Mouse (Mus musculus) MEL (cell line): ENCODE measurements around the gene Osbp. TPM values are rescaled to one million over a fixed set of nuclear protein-coding genes. Genes with fewer than 3 reads are reported as not detected.

Source experiments
- DNase-seq: peaks from one replicate; pipeline ENCODE4 v3.0.0; 2011; ENCODE audit warnings: low read depth, low spot score
- H3K27ac ChIP-seq: 2 replicates; pipeline ENCODE4 v1.5.1; 2012; ENCODE audit warnings: low read depth, mild to moderate bottlenecking, control low read depth, low read length, moderate library complexity; ENCODE audit not compliant: control insufficient read depth
- H3K27me3 ChIP-seq, 2 experiments: fragments of 150-350 bp in 1 of 2; sonication (generic) in 1 of 2; 2 replicates each; pipeline ENCODE4 v1.6.1; 2012; ENCODE audit warnings: low read length in 2 of 2, mild to moderate bottlenecking in 2 of 2, improper control_type of control experiment in 1 of 2, moderate library complexity in 1 of 2; ENCODE audit not compliant: insufficient read depth in 2 of 2, control insufficient read depth in 1 of 2
- H3K36me3 ChIP-seq, 2 experiments: 2 replicates each; pipeline ENCODE4 v1.6.1; 2012 to 2014; ENCODE audit warnings: low read length in 2 of 2, improper control_type of control experiment in 1 of 2, inconsistent platforms in 1 of 2, mild to moderate bottlenecking in 1 of 2; ENCODE audit not compliant: insufficient read depth in 2 of 2, control insufficient read depth in 1 of 2
- H3K4me1 ChIP-seq, 2 experiments: fragments of 150-350 bp in 1 of 2; sonication (generic) in 1 of 2; 2 replicates each; pipeline ENCODE4 v1.6.1; 2012; ENCODE audit warnings: low read length in 2 of 2, improper control_type of control experiment in 1 of 2, mild to moderate bottlenecking in 1 of 2; ENCODE audit not compliant: insufficient read depth in 2 of 2, control insufficient read depth in 1 of 2
- H3K4me3 ChIP-seq, 2 experiments: fragments of 150-350 bp in 1 of 2; sonication (generic) in 1 of 2; 2 replicates each; pipeline ENCODE4 v1.5.1; 2012; ENCODE audit warnings: low read depth in 2 of 2, low read length in 2 of 2, mild to moderate bottlenecking in 2 of 2, moderate library complexity in 2 of 2, control low read depth in 1 of 2, improper control_type of control experiment in 1 of 2; ENCODE audit not compliant: control insufficient read depth in 1 of 2, insufficient read depth in 1 of 2
- H3K79me2 ChIP-seq: 2 replicates; pipeline ENCODE4 v1.6.1; 2012; ENCODE audit warnings: mild to moderate bottlenecking, low read length, moderate library complexity; ENCODE audit not compliant: control insufficient read depth, poor library complexity, insufficient read depth
- H3K9ac ChIP-seq: 2 replicates; pipeline ENCODE4 v1.6.1; 2012; ENCODE audit warnings: low read depth, mild to moderate bottlenecking, control low read depth, low read length, moderate library complexity; ENCODE audit not compliant: control insufficient read depth, poor library complexity, severe bottlenecking
- H3K9me3 ChIP-seq: fragments of 150-350 bp; sonication (generic); replicated peaks from 2 replicates; pipeline ENCODE4 v1.6.1; 2012; ENCODE audit warnings: mild to moderate bottlenecking, low read length, improper control_type of control experiment, moderate library complexity; ENCODE audit not compliant: insufficient read depth
- BHLHE40 ChIP-seq: IDR thresholded peaks from 2 replicates; pipeline ENCODE4 v1.6.1; 2012; ENCODE audit warnings: low read depth, mild to moderate bottlenecking, inconsistent platforms, low read length, improper control_type of control experiment, borderline replicate concordance
- CHD1 ChIP-seq: IDR thresholded peaks from 2 replicates; pipeline ENCODE4 v1.6.1; 2012; ENCODE audit warnings: low read depth, mild to moderate bottlenecking, inconsistent platforms, low read length, improper control_type of control experiment
- CHD2 ChIP-seq: IDR thresholded peaks from 2 replicates; pipeline ENCODE4 v1.6.1; 2011; ENCODE audit warnings: low read length, improper control_type of control experiment
- CTCF ChIP-seq, 3 experiments: IDR thresholded peaks in 2 of 3; conservative IDR thresholded peaks in 1 of 3; 2 replicates each; pipeline ENCODE4 v1.5.1; 2011 to 2012; ENCODE audit warnings: low read length in 3 of 3, low read depth in 2 of 3, mild to moderate bottlenecking in 2 of 3, improper control_type of control experiment in 1 of 3, inconsistent platforms in 1 of 3, mixed read lengths in 1 of 3, moderate library complexity in 1 of 3; ENCODE audit not compliant: control insufficient read depth in 1 of 3, insufficient read depth in 1 of 3, poor library complexity in 1 of 3, severe bottlenecking in 1 of 3
- E2F4 ChIP-seq: IDR thresholded peaks from 2 replicates; pipeline ENCODE4 v1.6.1; 2011; ENCODE audit warnings: low read depth, low read length, improper control_type of control experiment, borderline replicate concordance
- ELF1 ChIP-seq: IDR thresholded peaks from 2 replicates; pipeline ENCODE4 v1.6.1; 2014; ENCODE audit warnings: low read depth, mild to moderate bottlenecking, inconsistent platforms, low read length, improper control_type of control experiment, moderate library complexity
- EP300 ChIP-seq, 2 experiments: IDR thresholded peaks; 2 replicates each; pipeline ENCODE4 v1.6.1; 2011; ENCODE audit warnings: improper control_type of control experiment in 2 of 2, low read length in 2 of 2, low read depth in 1 of 2, mild to moderate bottlenecking in 1 of 2
- ETS1 ChIP-seq: IDR thresholded peaks from 2 replicates; pipeline ENCODE4 v1.6.1; 2012; ENCODE audit warnings: low read depth, mild to moderate bottlenecking, inconsistent platforms, low read length, improper control_type of control experiment, moderate library complexity
- GABPA ChIP-seq: IDR thresholded peaks from 2 replicates; pipeline ENCODE4 v1.6.1; 2012; ENCODE audit warnings: low read depth, mild to moderate bottlenecking, inconsistent platforms, low read length, improper control_type of control experiment, moderate library complexity
- GATA1 ChIP-seq: IDR thresholded peaks from 2 replicates; pipeline ENCODE4 v1.6.1; 2011; ENCODE audit warnings: low read depth, low read length, improper control_type of control experiment
- KAT2A ChIP-seq: conservative IDR thresholded peaks from 2 replicates; pipeline ENCODE4 v1.6.1; 2012; ENCODE audit warnings: low read depth, low read length, improper control_type of control experiment, inconsistent platforms
- MAX ChIP-seq: IDR thresholded peaks from 2 replicates; pipeline ENCODE4 v1.6.1; 2011; ENCODE audit warnings: low read length, improper control_type of control experiment
- MAZ ChIP-seq: IDR thresholded peaks from 2 replicates; pipeline ENCODE4 v1.6.1; 2012; ENCODE audit warnings: low read depth, mild to moderate bottlenecking, inconsistent platforms, low read length, improper control_type of control experiment
- MEF2A ChIP-seq: IDR thresholded peaks from 2 replicates; pipeline ENCODE4 v1.6.1; 2014; ENCODE audit warnings: low read depth, mild to moderate bottlenecking, inconsistent platforms, low read length, improper control_type of control experiment; ENCODE audit not compliant: poor library complexity, insufficient replicate concordance, severe bottlenecking; ENCODE audit errors: extremely low read depth
- MXI1 ChIP-seq: IDR thresholded peaks from 2 replicates; pipeline ENCODE4 v1.6.1; 2011; ENCODE audit warnings: mild to moderate bottlenecking, low read depth, low read length, improper control_type of control experiment
- MYB ChIP-seq: IDR thresholded peaks from 2 replicates; pipeline ENCODE4 v1.6.1; 2011; ENCODE audit warnings: mild to moderate bottlenecking, low read depth, low read length, improper control_type of control experiment
- MYC ChIP-seq: IDR thresholded peaks from 2 replicates; pipeline ENCODE4 v1.6.1; 2011; ENCODE audit warnings: low read depth, mild to moderate bottlenecking, low read length, improper control_type of control experiment, moderate library complexity
- NELFE ChIP-seq: IDR thresholded peaks from 2 replicates; pipeline ENCODE4 v1.6.1; 2011; ENCODE audit warnings: low read depth, low read length, improper control_type of control experiment
- NRF1 ChIP-seq: IDR thresholded peaks from 2 replicates; pipeline ENCODE4 v1.6.1; 2014; ENCODE audit warnings: low read depth, mild to moderate bottlenecking, inconsistent platforms, low read length, improper control_type of control experiment, moderate library complexity; ENCODE audit not compliant: poor library complexity, insufficient read depth, severe bottlenecking
- POLR2A ChIP-seq, 2 experiments: IDR thresholded peaks; 2 replicates each; pipeline ENCODE4 v1.6.1; 2011 to 2012; ENCODE audit warnings: low read length in 2 of 2, mild to moderate bottlenecking in 2 of 2, control low read depth in 1 of 2, improper control_type of control experiment in 1 of 2, low read depth in 1 of 2, moderate library complexity in 1 of 2; ENCODE audit not compliant: control insufficient read depth in 1 of 2, insufficient read depth in 1 of 2, poor library complexity in 1 of 2
- POLR2AphosphoS5 ChIP-seq: IDR thresholded peaks from 2 replicates; pipeline ENCODE4 v1.6.1; 2012; ENCODE audit warnings: low read depth, borderline replicate concordance, mild to moderate bottlenecking, inconsistent platforms, low read length, moderate library complexity, mixed read lengths
- RAD21 ChIP-seq: IDR thresholded peaks from 2 replicates; pipeline ENCODE4 v1.6.1; 2011; ENCODE audit warnings: mild to moderate bottlenecking, low read depth, low read length, improper control_type of control experiment
- RCOR1 ChIP-seq: IDR thresholded peaks from 2 replicates; pipeline ENCODE4 v1.6.1; 2012; ENCODE audit warnings: low read depth, mild to moderate bottlenecking, inconsistent platforms, low read length, improper control_type of control experiment
- SIN3A ChIP-seq: IDR thresholded peaks from 2 replicates; pipeline ENCODE4 v1.6.1; 2012; ENCODE audit warnings: low read length, improper control_type of control experiment, inconsistent platforms
- SMC3 ChIP-seq: IDR thresholded peaks from 2 replicates; pipeline ENCODE4 v1.6.1; 2011; ENCODE audit warnings: low read depth, low read length, improper control_type of control experiment
- TAL1 ChIP-seq: IDR thresholded peaks from 2 replicates; pipeline ENCODE4 v1.6.1; 2012; ENCODE audit warnings: mild to moderate bottlenecking, inconsistent platforms, low read length, moderate library complexity, mixed read lengths
- TBP ChIP-seq: IDR thresholded peaks from 2 replicates; pipeline ENCODE4 v1.8.0; 2011; ENCODE audit warnings: low read depth, low read length, improper control_type of control experiment
- TCF12 ChIP-seq: IDR thresholded peaks from 2 replicates; pipeline ENCODE4 v1.6.1; 2014; ENCODE audit warnings: low read depth, mild to moderate bottlenecking, inconsistent platforms, low read length, improper control_type of control experiment, moderate library complexity
- UBTF ChIP-seq: IDR thresholded peaks from 2 replicates; pipeline ENCODE4 v1.6.1; 2012; ENCODE audit warnings: low read depth, mild to moderate bottlenecking, inconsistent platforms, low read length, improper control_type of control experiment, moderate library complexity, borderline replicate concordance; ENCODE audit not compliant: insufficient read depth
- USF1 ChIP-seq: IDR thresholded peaks from 2 replicates; pipeline ENCODE4 v1.6.1; 2014; ENCODE audit warnings: low read depth, mild to moderate bottlenecking, inconsistent platforms, low read length, improper control_type of control experiment, moderate library complexity
- USF2 ChIP-seq, 2 experiments: IDR thresholded peaks; 2 replicates each; pipeline ENCODE4 v1.6.1; 2011 to 2012; ENCODE audit warnings: improper control_type of control experiment in 2 of 2, low read length in 2 of 2, borderline replicate concordance in 1 of 2, inconsistent platforms in 1 of 2, low read depth in 1 of 2, mild to moderate bottlenecking in 1 of 2; ENCODE audit not compliant: insufficient read depth in 1 of 2
- ZC3H11A ChIP-seq: IDR thresholded peaks from 2 replicates; pipeline ENCODE4 v1.6.1; 2012; ENCODE audit warnings: low read depth, mild to moderate bottlenecking, inconsistent platforms, low read length, improper control_type of control experiment
- ZKSCAN1 ChIP-seq: IDR thresholded peaks from 2 replicates; pipeline ENCODE4 v1.6.1; 2012; ENCODE audit warnings: low read depth, mild to moderate bottlenecking, inconsistent platforms, low read length, improper control_type of control experiment, moderate library complexity
- ZMIZ1 ChIP-seq: IDR thresholded peaks from 2 replicates; pipeline ENCODE4 v1.6.1; 2012; ENCODE audit warnings: low read depth, mild to moderate bottlenecking, inconsistent platforms, low read length, improper control_type of control experiment, moderate library complexity
- polyA plus RNA-seq, 2 experiments: library from polyadenylated mRNA; stranded (reverse) in 1 of 2; unstranded in 1 of 2; fragments of >175 nt in 1 of 2; fragments of >200 nt in 1 of 2; gene quantifications; 2 replicates each; pipeline versions ENCODE4 v1.2.1 to v1.2.4; 2012; ENCODE audit warnings: low replicate concordance in 2 of 2, low read depth in 1 of 2; ENCODE audit not compliant: insufficient read length in 2 of 2, insufficient read depth in 1 of 2, missing spikeins in 1 of 2
- total RNA-seq: library from RNA; depleted of rRNA; stranded (reverse); fragments of 300-350 nt; gene quantifications from 2 replicates; pipeline ENCODE4 v1.2.3, GENCODE M21; 2012; rRNA removed

Gene Osbp
- 16.4 and 16.5 TPM in 2 replicates for total RNA-seq
- polyA plus RNA-seq, result 10 to 100 TPM; 38.8 to 64.6 TPM

DNA sequence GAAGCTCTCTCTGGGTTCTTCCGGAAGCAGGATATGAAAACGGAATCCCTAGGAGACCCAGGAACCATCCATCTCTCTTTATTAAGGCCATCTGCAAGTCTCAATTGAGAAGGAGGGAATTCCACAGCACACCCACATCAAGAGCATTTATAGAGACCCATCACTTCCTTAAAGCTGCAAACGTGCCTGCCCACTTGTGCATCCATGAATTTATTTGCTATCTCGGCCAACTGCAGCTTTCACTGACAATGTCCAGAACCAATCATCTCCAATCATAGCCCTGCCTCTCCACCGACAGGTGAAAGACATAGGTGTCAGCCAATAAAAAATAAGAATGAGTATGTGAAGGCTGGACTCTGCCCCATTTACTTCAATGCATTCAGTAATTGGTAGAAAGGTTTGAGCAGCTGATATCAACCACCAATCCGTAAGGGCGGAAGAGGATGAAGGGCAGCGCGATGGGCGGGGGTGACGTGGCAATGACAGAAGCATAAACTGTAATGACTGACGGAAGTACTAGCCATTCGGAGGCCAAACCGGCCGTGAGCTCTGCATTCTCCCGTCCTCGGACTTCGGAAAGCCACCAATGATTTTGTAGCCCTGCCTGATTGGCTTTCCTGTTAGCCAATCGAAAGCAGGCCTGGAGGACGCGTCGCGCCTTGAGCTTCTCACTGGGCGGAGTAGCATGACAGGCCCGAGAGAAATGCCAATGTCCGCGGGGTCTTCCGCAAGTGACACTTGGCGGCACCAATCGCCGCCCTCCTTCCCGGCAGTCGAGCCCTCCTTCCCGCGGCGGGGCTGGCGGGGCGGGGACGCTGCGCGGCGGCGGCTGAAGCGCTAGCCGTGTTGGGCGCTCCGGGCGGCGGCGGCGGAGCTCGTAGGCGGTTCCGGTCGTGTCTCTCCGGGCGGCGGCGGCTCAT is at the start of gene Osbp:
Osbp (plus strand) TSS at position 919 of the 920 bp plus-strand sequence.
- Histone ChIP-seq H3K27me3 (no peaks in the 10 kb centered on the region), H3K36me3 (peaks cover 0 to 11% of the 10 kb centered on the region in 2 experiments; a peak in 2 of 4 replicates), H3K9ac (peak within 1 kb of the TSS; percentile 91), H3K4me3 (peak within 1 kb of the TSS; percentile 82 to 98), H3K9me3 (no peaks in the 10 kb centered on the region), H3K27ac (peak within 1 kb of the TSS; percentile 76), H3K4me1 (peaks cover 0 to 11% of the 10 kb centered on the region in 2 experiments; a peak in 2 of 4 replicates), H3K79me2 (peaks cover 31% of the 10 kb centered on the region)
- DNase-seq, result peak; percentile 100
- peak; percentile 43; the same call in 1 of the 2 replicates for TF ChIP-seq NRF1
- no peak for TF ChIP-seq ZKSCAN1
- TF ChIP-seq CTCF (IDR thresholded peaks at IDR 0.05 in 2 of 3, conservative IDR thresholded peaks at IDR 0.05 in 1 of 3; ENCODE audit: control insufficient read depth in 1 of 3, insufficient read depth in 1 of 3, low read depth in 2 of 3, low read length in 3 of 3, poor library complexity in 1 of 3, severe bottlenecking in 1 of 3), result no peak
- peak; percentile 97 for TF ChIP-seq TBP
- TF ChIP-seq TAL1, result no peak
- TF ChIP-seq ZC3H11A, result no peak
- peak; percentile 73 for TF ChIP-seq KAT2A
- TF ChIP-seq TCF12, result no peak
- no peak for TF ChIP-seq MYB
- TF ChIP-seq GATA1, result peak; percentile 52; the same call in 1 of the 2 replicates
- TF ChIP-seq ZMIZ1, result no peak
- 0 out of 2 replicates have a peak, but pooled peaks have one; percentile 4 for TF ChIP-seq ETS1
- TF ChIP-seq POLR2AphosphoS5, result no peak
- TF ChIP-seq GABPA, result no peak
- peak; percentile 80; the same call in 1 of the 2 replicates for TF ChIP-seq MAZ
- TF ChIP-seq SIN3A, result peak; percentile 90
- no peak for TF ChIP-seq E2F4
- peak; percentile 92 for TF ChIP-seq NELFE
- TF ChIP-seq USF2 (IDR thresholded peaks at IDR 0.05; ENCODE audit: borderline replicate concordance in 1 of 2, insufficient read depth in 1 of 2, low read depth in 1 of 2, low read length in 2 of 2), result no peak
- TF ChIP-seq BHLHE40, result no peak
- TF ChIP-seq RCOR1, result no peak
- no peak for TF ChIP-seq CHD1
- TF ChIP-seq USF1, result peak; percentile 92
- TF ChIP-seq CHD2, result peak; percentile 88
- TF ChIP-seq EP300 (IDR thresholded peaks at IDR 0.05; ENCODE audit: low read depth in 1 of 2, low read length in 2 of 2), result no peak
- TF ChIP-seq MYC, result peak; percentile 66
- TF ChIP-seq ELF1, result peak; percentile 84
- peak; percentile 37 to 94; a peak in 3 of 4 replicates for TF ChIP-seq POLR2A (IDR thresholded peaks at IDR 0.05; ENCODE audit: control insufficient read depth in 1 of 2, insufficient read depth in 1 of 2, low read depth in 1 of 2, low read length in 2 of 2, poor library complexity in 1 of 2)
- no peak for TF ChIP-seq SMC3
- peak; percentile 52; the same call in 1 of the 2 replicates for TF ChIP-seq MAX
- TF ChIP-seq MXI1, result peak; percentile 67
- no peak for TF ChIP-seq UBTF
- no peak for TF ChIP-seq MEF2A
- TF ChIP-seq RAD21, result no peak
